Mouse (Mus musculus) limb, embryonic 11.5 days (tissue): ENCODE measurements around the gene Fcgr3. TPM values are rescaled to one million over a fixed set of nuclear protein-coding genes. Genes with fewer than 3 reads are reported as not detected.
"Not testable (repeated sequence)": the region's sequence is repeated elsewhere in the genome, so short reads cannot be mapped to it uniquely, and the experiment has no call there.

Source experiments
- ATAC-seq: fragments of 200-750 bp; cut with Nextera tagmentation; 2 replicates; pipeline ENCODE4 v1.8.0; 2017; ENCODE audit warnings: low read depth; ENCODE audit not compliant: insufficient number of reproducible peaks, low FRiP score, low TSS enrichment
- DNase-seq: peaks from one replicate; pipeline ENCODE4 v3.0.0-alpha.2; 2015; ENCODE audit warnings: low spot score
- H3K27ac ChIP-seq: fragments of 300-500 bp; sonication (generic); replicated peaks from 2 replicates; pipeline ENCODE4 v1.5.1; 2014; ENCODE audit warnings: low read depth, mild to moderate bottlenecking, low read length
- H3K27me3 ChIP-seq: fragments of 300-500 bp; sonication (generic); 2 replicates; pipeline ENCODE4 v1.6.1; 2014; ENCODE audit warnings: mild to moderate bottlenecking, low read length, mixed read lengths; ENCODE audit not compliant: control insufficient read depth, insufficient read depth
- H3K36me3 ChIP-seq: fragments of 300-500 bp; sonication (generic); 2 replicates; pipeline ENCODE4 v1.6.1; 2014; ENCODE audit warnings: mild to moderate bottlenecking, low read length, moderate library complexity, mixed read lengths; ENCODE audit not compliant: control insufficient read depth, insufficient read depth
- H3K4me1 ChIP-seq: fragments of 300-500 bp; sonication (generic); 2 replicates; pipeline ENCODE4 v1.6.1; 2014; ENCODE audit warnings: low read length, mixed read lengths; ENCODE audit not compliant: control insufficient read depth, insufficient read depth
- H3K4me2 ChIP-seq: fragments of 300-500 bp; sonication (generic); 2 replicates; pipeline ENCODE4 v1.6.1; 2014; ENCODE audit warnings: low read depth, mild to moderate bottlenecking, moderate library complexity; ENCODE audit not compliant: severe bottlenecking
- H3K4me3 ChIP-seq: fragments of 300-500 bp; sonication (generic); 2 replicates; pipeline ENCODE4 v1.5.1; 2014; ENCODE audit warnings: low read depth, low read length
- H3K9ac ChIP-seq: fragments of 300-500 bp; sonication (generic); 2 replicates; pipeline ENCODE4 v1.6.1; 2014; ENCODE audit warnings: mild to moderate bottlenecking, low read length
- H3K9me3 ChIP-seq: fragments of 300-500 bp; sonication (generic); 2 replicates; pipeline ENCODE4 v1.6.1; 2016; ENCODE audit warnings: low read length; ENCODE audit not compliant: control insufficient read depth
- WGBS: fragments of 180-500 bp; shearing (Covaris S2); extraction: QIAGEN DNeasy Blood & Tissue Kit; methylation state at CpG from one replicate; pipeline ENCODE4 v1.1.7; 2014; 5-methylcytosine and 5-hydroxymethylcytosine counted together
- polyA plus RNA-seq: library from polyadenylated mRNA; unstranded; fragments of >200 nt; fragmentation: Nextera tagmentation; extraction: Ambion mirVana; gene quantifications from 2 replicates; pipeline ENCODE4 v1.2.1, GENCODE M21; 2014

Fcgr3 gene
- polyA plus RNA-seq, 1 experiment from 2014 or later: 4.7 TPM

- 0 out of 2 replicates have a peak overlapping the region, but pooled peaks have one; percentile 8 for H3K4me2 ChIP-seq
- H3K4me3 ChIP-seq, H3K9me3 ChIP-seq, H3K4me1 ChIP-seq, DNase-seq, H3K9ac ChIP-seq, H3K36me3 ChIP-seq, H3K27ac ChIP-seq: not testable (repeated sequence)
- WGBS: 5% methylated on average over 14 of the region's 27 CpGs
- peaks cover 23% of the 10 kb centered on the region for H3K27me3 ChIP-seq
- peak; percentile 25 for ATAC-seq
Measured at GRCm38 (mm10) chr1:171077955-171078354, 13.2 kb upstream of the Fcgr3 start.

- H3K36me3 ChIP-seq, H3K9ac ChIP-seq, H3K4me3 ChIP-seq, ATAC-seq, DNase-seq, H3K27ac ChIP-seq, H3K9me3 ChIP-seq, H3K4me2 ChIP-seq, H3K4me1 ChIP-seq: not testable (repeated sequence)
- WGBS: 37% methylated on average over 5 of the region's 5 CpGs
- peaks cover 23% of the 10 kb centered on the region for H3K27me3 ChIP-seq
Measured at GRCm38 (mm10) chr1:171077192-171077591, 12.5 kb upstream of the Fcgr3 start.

GRCm38 (mm10) chr1:171076176-171076575, 11.4 kb upstream of the Fcgr3 start:
- 71% methylated on average over 2 of the region's 5 CpGs for WGBS

GRCm38 (mm10) chr1:171074283-171074682, 9.5 kb upstream of the Fcgr3 start:
- not testable (repeated sequence) for H3K4me2 ChIP-seq, H3K36me3 ChIP-seq, H3K4me3 ChIP-seq, H3K9ac ChIP-seq, H3K4me1 ChIP-seq, H3K9me3 ChIP-seq, H3K27ac ChIP-seq
- DNase-seq (peak; percentile 69), ATAC-seq (0 out of 2 replicates have a peak, but pooled peaks have one; percentile 5)
- peaks cover 29% of the 10 kb centered on the region for H3K27me3 ChIP-seq
- WGBS: 15% methylated on average over 4 of the region's 10 CpGs

More at GRCm38 (mm10) chr1:171076176-171076575, 11.4 kb upstream of the Fcgr3 start:
- H3K36me3 ChIP-seq, H3K4me1 ChIP-seq, H3K27ac ChIP-seq, ATAC-seq, H3K4me3 ChIP-seq, DNase-seq, H3K4me2 ChIP-seq, H3K9ac ChIP-seq, H3K9me3 ChIP-seq: not testable (repeated sequence)
- peaks cover 19% of the 10 kb centered on the region for H3K27me3 ChIP-seq

- not testable (repeated sequence) for H3K4me2 ChIP-seq, H3K4me3 ChIP-seq, DNase-seq, H3K36me3 ChIP-seq, H3K27ac ChIP-seq, H3K9me3 ChIP-seq, H3K4me1 ChIP-seq, H3K9ac ChIP-seq
- peak; percentile 18; the same call in 1 of the 2 replicates for ATAC-seq
- WGBS: no CpG with 5 or more reads among the region's 45 CpGs
- peaks cover 22% of the 10 kb centered on the region for H3K27me3 ChIP-seq
Measured at GRCm38 (mm10) chr1:171072217-171072616, 7.5 kb upstream of the Fcgr3 start.

GRCm38 (mm10) chr1:171071726-171072125, 7.0 kb upstream of the Fcgr3 start:
- not testable (repeated sequence) for H3K4me2 ChIP-seq, H3K9ac ChIP-seq, H3K27ac ChIP-seq, H3K9me3 ChIP-seq, H3K36me3 ChIP-seq, DNase-seq, H3K4me3 ChIP-seq, H3K4me1 ChIP-seq
- H3K27me3 ChIP-seq: peaks cover 20% of the 10 kb centered on the region
- WGBS: no CpG with 5 or more reads among the region's 35 CpGs
- peak; percentile 44; the same call in 1 of the 2 replicates for ATAC-seq

GRCm38 (mm10) chr1:171070879-171071278, 6.1 kb upstream of the Fcgr3 start:
- not testable (repeated sequence) for H3K4me2 ChIP-seq, H3K27ac ChIP-seq, H3K36me3 ChIP-seq, H3K4me1 ChIP-seq, DNase-seq, H3K9me3 ChIP-seq, ATAC-seq, H3K4me3 ChIP-seq, H3K9ac ChIP-seq
- peaks cover 20% of the 10 kb centered on the region for H3K27me3 ChIP-seq
- 24% methylated on average over 11 of the region's 16 CpGs for WGBS

- peaks cover 25% of the 10 kb centered on the region for H3K27me3 ChIP-seq
Measured at GRCm38 (mm10) chr1:171069508-171069907, 4.8 kb upstream of the Fcgr3 start.

GRCm38 (mm10) chr1:171067928-171068327, 3.2 kb upstream of the Fcgr3 start:
- H3K4me2 ChIP-seq, H3K4me1 ChIP-seq, H3K9me3 ChIP-seq, H3K9ac ChIP-seq, ATAC-seq, H3K27ac ChIP-seq, H3K36me3 ChIP-seq, H3K4me3 ChIP-seq: not testable (repeated sequence)
- H3K27me3 ChIP-seq: peaks cover 24% of the 10 kb centered on the region
- DNase-seq: peak; percentile 32
- WGBS: 52% methylated on average over 5 of the region's 5 CpGs

More at GRCm38 (mm10) chr1:171069508-171069907, 4.8 kb upstream of the Fcgr3 start:
- not testable (repeated sequence) for ATAC-seq, H3K4me1 ChIP-seq, H3K9me3 ChIP-seq, H3K9ac ChIP-seq, H3K4me3 ChIP-seq, H3K4me2 ChIP-seq, H3K27ac ChIP-seq, H3K36me3 ChIP-seq
- WGBS: 64% methylated on average over 3 of the region's 3 CpGs
- DNase-seq: peak; percentile 65
